Mouse (Mus musculus) lung, adult 2 months (tissue): ENCODE data around the gene Map3k4. TPM values are rescaled to one million over a fixed set of nuclear protein-coding genes. Genes with fewer than 3 reads are reported as not detected.
"Not testable (repeated sequence)": the region's sequence is repeated elsewhere in the genome, so short reads cannot be mapped to it uniquely, and the experiment has no call there.

Source experiments
- DNase-seq: peaks from one replicate; pipeline ENCODE4 v3.0.0; 2022
- H3K4me1 ChIP-seq: fragments of 200-500 bp; 2 replicates; pipeline ENCODE4 v1.6.1; 2011; ENCODE audit warnings: low read length; ENCODE audit not compliant: control insufficient read depth, insufficient read depth
- H3K4me3 ChIP-seq: fragments of 200-500 bp; replicated peaks from 2 replicates; pipeline ENCODE3; 2011; ENCODE audit warnings: low read depth, mild to moderate bottlenecking, control low read depth, low read length; ENCODE audit errors: extremely low read depth
- CTCF ChIP-seq: fragments of 200-500 bp; IDR thresholded peaks from 2 replicates; pipeline ENCODE4 v1.5.1; 2011; ENCODE audit warnings: mild to moderate bottlenecking, low read length, control low read depth; ENCODE audit not compliant: insufficient read depth
- POLR2A ChIP-seq: fragments of 200-500 bp; IDR thresholded peaks from 2 replicates; pipeline ENCODE4 v1.6.1; 2011; ENCODE audit warnings: low read depth, mild to moderate bottlenecking, control low read depth, low read length, borderline replicate concordance; ENCODE audit errors: extremely low read depth
- WGBS: fragments of 180-500 bp; shearing (Covaris S2); methylation state at CpG from one replicate; pipeline ENCODE4 v1.1.7; 2018; 5-methylcytosine and 5-hydroxymethylcytosine counted together
- polyA plus RNA-seq: library from polyadenylated mRNA; depleted of rRNA; stranded (reverse); fragments of >200 nt; gene quantifications from 2 replicates; pipeline ENCODE4 v1.2.3, GENCODE M21; 2012

Map3k4 gene
- polyA plus RNA-seq, 1 experiment, result 32.9 TPM

GRCm38 (mm10) chr17:12228471-12228870, 90.1 kb downstream of the Map3k4 start:
- Histone ChIP-seq H3K4me1 (no peaks in the 10 kb centered on the region), H3K4me3 (no peak overlapping the region)
- no peak for TF ChIP-seq CTCF
- TF ChIP-seq POLR2A, result no peak
- no peak for DNase-seq
- 88% methylated on average over 7 of the region's 7 CpGs for WGBS

DNA sequence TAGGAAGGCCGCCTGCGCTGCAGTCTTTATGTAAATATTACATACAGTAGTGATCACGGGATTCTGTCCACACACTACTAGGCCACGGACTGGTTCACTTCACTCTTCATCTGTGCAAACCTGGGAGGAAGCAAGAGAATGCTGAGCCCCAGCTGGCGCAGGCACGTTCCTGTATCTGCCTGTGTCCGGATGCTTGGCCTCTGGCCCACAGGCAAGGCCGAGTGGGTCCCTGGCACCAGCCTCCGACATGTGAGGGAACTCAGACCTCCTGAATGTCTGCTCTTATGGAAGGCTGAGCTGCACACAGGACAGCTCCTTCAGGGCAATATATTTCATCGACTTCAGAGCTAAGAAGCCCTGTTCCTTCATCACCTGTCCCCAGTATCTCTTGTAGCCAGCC, 90.6 kb downstream of the Map3k4 start:
- DNase-seq, result no peak
- Histone ChIP-seq H3K4me3 (no peak overlapping the region), H3K4me1 (no peaks in the 10 kb centered on the region)
- 76% methylated on average over 10 of the region's 10 CpGs for WGBS
- TF ChIP-seq POLR2A (no peak), CTCF (no peak)

DNA sequence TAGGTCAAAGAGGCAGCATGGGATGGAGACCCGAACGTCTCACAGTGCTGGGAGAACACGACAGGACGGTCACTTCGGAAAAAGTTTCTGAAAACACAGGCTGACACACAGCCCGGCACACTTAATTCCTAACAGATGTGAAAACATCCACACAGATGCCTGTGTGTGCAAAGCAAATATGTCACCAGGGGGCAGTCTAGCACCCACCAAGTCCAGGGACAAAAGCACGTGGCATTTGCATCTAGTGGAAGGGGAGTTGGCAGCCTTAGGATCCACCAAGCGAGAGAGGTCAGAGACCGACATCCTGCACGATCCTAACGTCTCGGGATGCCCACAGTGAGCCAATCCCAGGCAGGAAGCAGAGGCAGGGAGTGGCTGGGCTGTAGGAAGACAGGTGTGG, 92.0 kb downstream of the Map3k4 start:
- TF ChIP-seq CTCF (peak; percentile 58), POLR2A (no peak)
- no peaks in the 10 kb centered on the region for H3K4me1 ChIP-seq
- no peak for DNase-seq
- H3K4me3 ChIP-seq, result no peak overlapping the region
- 50% methylated on average over 12 of the region's 12 CpGs for WGBS

GRCm38 (mm10) chr17:12225227-12225626, 93.4 kb downstream of the Map3k4 start:
- no peak overlapping the region for H3K4me3 ChIP-seq
- no peaks in the 10 kb centered on the region for H3K4me1 ChIP-seq
- DNase-seq, result no peak
- 74% methylated on average over 1 of the region's 1 CpGs for WGBS
- no peak for TF ChIP-seq CTCF
- TF ChIP-seq POLR2A, result no peak

GRCm38 (mm10) chr17:12224551-12224950, 94.0 kb downstream of the Map3k4 start:
- not testable (repeated sequence) for H3K4me1 ChIP-seq, H3K4me3 ChIP-seq, DNase-seq
- 87% methylated on average over 7 of the region's 7 CpGs for WGBS

- Histone ChIP-seq H3K4me3 (no peak overlapping the region), H3K4me1 (no peaks in the 10 kb centered on the region)
- no peak for TF ChIP-seq POLR2A
- no peak for TF ChIP-seq CTCF
- no peak for DNase-seq
- WGBS, result 70% methylated on average over 9 of the region's 9 CpGs
These were observed 94.5 kb downstream of the Map3k4 start for GRCm38 (mm10) chr17:12224145-12224544.

- TF ChIP-seq POLR2A (no peak), CTCF (no peak)
- no peak for DNase-seq
- H3K4me1 ChIP-seq, result no peaks in the 10 kb centered on the region
- WGBS, result 58% methylated on average over 5 of the region's 5 CpGs
- H3K4me3 ChIP-seq, result no peak overlapping the region
These were observed 94.9 kb downstream of the Map3k4 start for GRCm38 (mm10) chr17:12223682-12224081.

GRCm38 (mm10) chr17:12221926-12222325, 96.7 kb downstream of the Map3k4 start:
- TF ChIP-seq CTCF, result no peak
- no peaks in the 10 kb centered on the region for H3K4me1 ChIP-seq
- WGBS, result 52% methylated on average over 6 of the region's 6 CpGs
- no peak overlapping the region for H3K4me3 ChIP-seq
- no peak for DNase-seq

DNA sequence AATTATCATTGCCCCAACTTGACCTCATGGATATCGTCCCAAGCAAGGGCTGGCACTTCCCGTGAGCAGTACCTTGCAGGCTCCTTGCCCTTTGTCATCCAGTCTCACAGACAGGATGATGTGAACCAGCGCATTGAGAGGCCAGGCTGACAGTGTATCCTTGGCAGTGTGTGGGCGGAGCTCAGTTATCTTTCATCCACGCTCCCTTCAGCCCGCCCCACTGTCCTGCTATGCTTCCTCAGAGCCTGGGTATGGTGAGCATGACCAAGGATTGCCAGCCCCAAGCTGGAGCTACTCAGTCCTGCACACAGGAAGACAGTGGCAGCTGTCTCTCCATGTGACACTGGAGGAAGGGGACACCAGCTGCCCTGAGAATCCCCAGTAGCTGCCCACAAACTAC, 102.4 kb downstream of the Map3k4 start:
- WGBS, result 72% methylated on average over 6 of the region's 6 CpGs
- TF ChIP-seq CTCF (no peak), POLR2A (no peak)
- no peak overlapping the region for H3K4me3 ChIP-seq
- DNase-seq, result no peak
- H3K4me1 ChIP-seq, result no peaks in the 10 kb centered on the region

- no peak for TF ChIP-seq POLR2A
- no peak for TF ChIP-seq CTCF
- H3K4me1 ChIP-seq, result no peaks in the 10 kb centered on the region
- 80% methylated on average over 8 of the region's 8 CpGs for WGBS
- no peak for DNase-seq
- H3K4me3 ChIP-seq, result no peak overlapping the region
These were observed 105.2 kb downstream of the Map3k4 start for GRCm38 (mm10) chr17:12213430-12213829.

- WGBS, result 92% methylated on average over 6 of the region's 6 CpGs
- H3K4me1 ChIP-seq, result no peaks in the 10 kb centered on the region
- DNase-seq, result no peak
- no peak for TF ChIP-seq POLR2A
- TF ChIP-seq CTCF, result no peak
- no peak overlapping the region for H3K4me3 ChIP-seq
These were observed 106.3 kb downstream of the Map3k4 start for GRCm38 (mm10) chr17:12212341-12212740.
